In genomic region chr3:104780561-104781420, GRCm38 (mm10) we compare ENCODE assay signal across 8 mouse cellular contexts. TPM values are rescaled to one million over a fixed set of nuclear protein-coding genes. Genes with fewer than 3 reads are reported as not detected.
DNase-seq lines count a peak whose midpoint lies in the region; ATAC-seq and TF ChIP-seq lines count a peak whose summit lies in the region.

Ppm1j (plus strand) TSS chr3:104781056.

- peak within 1 kb of the TSS; percentile 32 for H3K9ac ChIP-seq in lung, postnatal 0 days (replicated peaks; ENCODE audit: low read depth)

- peaks cover 27% of the 10 kb centered on the region for H3K4me1 ChIP-seq in thymus, adult 2 months (replicated peaks; ENCODE audit: control insufficient read depth, insufficient read depth, low read length)
- peaks cover 17% of the 10 kb centered on the region; the same call in 1 of the 2 replicates for H3K4me1 ChIP-seq in lung, postnatal 0 days (ENCODE audit: insufficient read depth, low read depth, low read length)

- peak within 1 kb of the TSS; percentile 93 for H3K4me2 ChIP-seq in lung, postnatal 0 days (replicated peaks; ENCODE audit: low read depth, low read length)

- peak; percentile 85 for ATAC-seq in lung, postnatal 0 days

- DNase-seq in thymus, adult 2 months, result peak; percentile 52
- no peak for DNase-seq in thymus, adult 18-20 months
- peak; percentile 80 for DNase-seq in embryo, embryonic 9.5 days (ENCODE audit: extremely low spot score)
- DNase-seq in heart, adult 9 months (ENCODE audit: low spot score in 2 of 2), result peak; percentile 76 to 84
- DNase-seq in kidney, adult 8-10 months, result peak; percentile 77 to 88
- peak; percentile 67 for DNase-seq in lung, postnatal 0 days (ENCODE audit: low spot score)
- peak; percentile 70 for DNase-seq in retina, embryonic 14.5 days (ENCODE audit: low spot score)
- no peak for DNase-seq in frontal cortex, postnatal 10 days (ENCODE audit: low spot score in 2 of 2)

- peaks cover 9% of the 10 kb centered on the region; the same call in 1 of the 2 replicates for H3K27me3 ChIP-seq in thymus, adult 2 months (ENCODE audit: control insufficient read depth, insufficient read depth, low read length)
- peaks cover 34% of the 10 kb centered on the region for H3K27me3 ChIP-seq in lung, postnatal 0 days (replicated peaks; ENCODE audit: insufficient read depth, low read length)

- 3% methylated on average over 56 of the region's 56 CpGs for WGBS in thymus, adult 2 months
- 2% methylated on average over 56 of the region's 56 CpGs for WGBS in lung, postnatal 0 days

- H3K27ac ChIP-seq in thymus, adult 2 months (ENCODE audit: control insufficient read depth, insufficient read depth, low read length), result no peak within 1 kb of the TSS
- H3K27ac ChIP-seq in lung, postnatal 0 days (ENCODE audit: low read length), result no peak within 1 kb of the TSS

- no peaks in the 10 kb centered on the region for H3K36me3 ChIP-seq in thymus, adult 2 months (ENCODE audit: control insufficient read depth, insufficient read depth, low read length)
- no peaks in the 10 kb centered on the region for H3K36me3 ChIP-seq in lung, postnatal 0 days (ENCODE audit: insufficient read depth, low read length)

- H3K4me3 ChIP-seq in thymus, adult 2 months (ENCODE audit: control insufficient read depth, insufficient read depth, low read length), result peak within 1 kb of the TSS; percentile 26
- H3K4me3 ChIP-seq in lung, postnatal 0 days (ENCODE audit: low read depth, low read length), result peak within 1 kb of the TSS; percentile 43

- TF ChIP-seq EP300 in lung, postnatal 0 days (IDR thresholded peaks at IDR 0.05), result no peak

- TF ChIP-seq CTCF in thymus, adult 2 months (IDR thresholded peaks at IDR 0.05; ENCODE audit: borderline replicate concordance, control insufficient read depth, extremely low read depth, insufficient read depth, low read length, poor library complexity), result no peak
- TF ChIP-seq CTCF in lung, postnatal 0 days (IDR thresholded peaks at IDR 0.05), result no peak

- H3K9me3 ChIP-seq in lung, postnatal 0 days (ENCODE audit: low read length), result no peaks in the 10 kb centered on the region

- no peak for TF ChIP-seq POLR2A in thymus, adult 2 months (IDR thresholded peaks at IDR 0.05; ENCODE audit: control insufficient read depth, extremely low read depth, insufficient read depth, low read length, poor library complexity)

RNA-seq across cellular contexts. Expression of gene Ppm1j, which starts in this region (rescaled TPM):
- polyA plus RNA-seq in thymus, adult 2 months (2012; rRNA removed), result 4.6 and 7.4 TPM in 2 replicates
- polyA plus RNA-seq in lung, postnatal 0 days (2015; fragmentation: Nextera tagmentation; extraction: Ambion mirVana), result 3.7 and 4.4 TPM in 2 replicates

Comparison
In these comparisons a context has a peak if more than half of its experiments do, and no peak if none do; other contexts are left out.
1. DNase-seq: peak in thymus, adult 2 months (single experiment), embryo, embryonic 9.5 days (single experiment), heart, adult 9 months (2 of 2), kidney, adult 8-10 months (2 of 2), lung, postnatal 0 days (single experiment) and retina, embryonic 14.5 days (single experiment); none in thymus, adult 18-20 months (0 of 2) and frontal cortex, postnatal 10 days (0 of 2).